Mouse (Mus musculus): ENCODE data around the gene 4930402H24Rik.
A peak's percentile ranks its signal among the peaks of the same experiment; 100 is the strongest.

Gene 4930402H24Rik

DNA sequence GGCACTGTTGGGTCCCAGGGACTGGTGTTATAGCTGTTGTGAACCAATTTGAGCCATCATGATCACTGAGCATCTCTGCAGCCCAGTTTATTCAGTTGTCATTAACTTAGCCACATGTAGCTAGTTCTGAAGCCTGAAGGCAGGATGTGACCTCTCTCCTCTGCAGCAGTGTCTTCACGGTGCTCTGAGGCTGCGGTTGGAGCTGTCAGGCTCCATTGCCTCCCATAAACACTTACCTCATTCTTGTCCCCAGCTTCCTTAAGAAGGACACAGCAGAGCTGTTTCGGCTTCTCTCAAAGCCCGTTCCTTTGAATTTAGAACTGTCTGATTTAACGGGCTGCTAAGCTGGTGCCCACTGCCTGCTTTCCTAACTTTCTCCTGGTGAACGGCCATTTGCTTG, 226.3 kb downstream of the 4930402H24Rik start:
- Histone ChIP-seq H3K4me1 (replicated peaks; ENCODE audit: low read depth, low read length) (peaks cover 17% of the 10 kb centered on the region), H3K9me3 (ENCODE audit: low read length) (no peaks in the 10 kb centered on the region), H3K4me3 (replicated peaks; ENCODE audit: low read length) (no peak overlapping the region), H3K27me3 (ENCODE audit: insufficient read depth, low read length) (no peaks in the 10 kb centered on the region), H3K36me3 (ENCODE audit: insufficient read depth, low read length) (peaks cover 100% of the 10 kb centered on the region)
- TF ChIP-seq POU5F1 (IDR thresholded peaks at IDR 0.05; ENCODE audit: borderline replicate concordance, low read length): no peak
- no peak for TF ChIP-seq CTCF (conservative IDR thresholded peaks at IDR 0.05; ENCODE audit: low read length)
- TF ChIP-seq NANOG (IDR thresholded peaks at IDR 0.05; ENCODE audit: borderline replicate concordance, low read length): no peak

DNA sequence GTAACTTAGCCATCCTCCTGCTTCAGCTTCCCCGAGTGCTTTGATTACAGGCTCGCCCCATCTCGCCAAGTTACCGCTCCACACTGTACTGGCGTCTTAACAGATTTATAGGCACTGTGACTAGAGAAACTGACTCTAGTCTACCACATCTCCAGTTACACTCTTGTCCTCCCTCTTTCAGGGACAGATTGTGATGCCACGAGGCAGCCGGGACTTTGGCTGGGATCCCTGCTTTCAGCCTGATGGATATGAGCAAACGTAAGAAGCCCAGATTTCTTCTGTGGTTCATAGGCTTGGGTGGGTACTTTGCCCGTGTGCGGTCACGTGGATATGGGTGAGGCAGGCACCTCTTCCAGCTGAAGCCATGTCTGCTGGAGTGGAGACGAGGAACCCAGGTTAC, 227.1 kb downstream of the 4930402H24Rik start:
- TF ChIP-seq NANOG (IDR thresholded peaks at IDR 0.05; ENCODE audit: borderline replicate concordance, low read length): no peak
- no peak for TF ChIP-seq CTCF (conservative IDR thresholded peaks at IDR 0.05; ENCODE audit: low read length)
- no peak for TF ChIP-seq POU5F1 (IDR thresholded peaks at IDR 0.05; ENCODE audit: borderline replicate concordance, low read length)
- H3K4me3 ChIP-seq (replicated peaks; ENCODE audit: low read length): no peak overlapping the region
- peaks cover 12% of the 10 kb centered on the region for H3K4me1 ChIP-seq (replicated peaks; ENCODE audit: low read depth, low read length)
- peaks cover 100% of the 10 kb centered on the region for H3K36me3 ChIP-seq (ENCODE audit: insufficient read depth, low read length)
- no peaks in the 10 kb centered on the region for H3K27me3 ChIP-seq (ENCODE audit: insufficient read depth, low read length)
- H3K9me3 ChIP-seq (ENCODE audit: low read length): no peaks in the 10 kb centered on the region

DNA sequence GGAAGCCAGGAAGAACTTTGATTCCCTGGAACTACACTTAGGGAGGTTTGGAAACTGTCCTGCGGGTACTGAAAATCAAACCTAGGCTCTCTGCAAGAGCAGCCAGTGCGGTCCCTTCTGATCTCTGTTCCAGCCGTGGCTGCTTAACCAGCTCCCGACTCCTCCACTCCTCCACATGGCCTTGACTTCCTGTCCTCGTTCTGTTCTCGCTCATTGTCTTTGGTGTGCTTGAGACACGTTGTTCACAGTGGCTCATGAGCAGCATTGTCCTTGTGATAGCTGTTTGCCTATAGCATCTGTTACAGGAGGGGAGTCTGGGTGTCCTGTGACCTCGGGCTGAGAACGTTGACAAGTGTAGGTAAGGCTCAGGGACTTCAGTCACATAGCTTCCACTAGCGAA, 229.0 kb downstream of the 4930402H24Rik start:
- Histone ChIP-seq H3K9me3 (ENCODE audit: low read length) (no peaks in the 10 kb centered on the region), H3K4me1 (replicated peaks; ENCODE audit: low read depth, low read length) (peaks cover 12% of the 10 kb centered on the region)
- TF ChIP-seq NANOG (IDR thresholded peaks at IDR 0.05; ENCODE audit: borderline replicate concordance, low read length) (no peak), POU5F1 (IDR thresholded peaks at IDR 0.05; ENCODE audit: borderline replicate concordance, low read length) (no peak), CTCF (conservative IDR thresholded peaks at IDR 0.05; ENCODE audit: low read length) (no peak)

DNA sequence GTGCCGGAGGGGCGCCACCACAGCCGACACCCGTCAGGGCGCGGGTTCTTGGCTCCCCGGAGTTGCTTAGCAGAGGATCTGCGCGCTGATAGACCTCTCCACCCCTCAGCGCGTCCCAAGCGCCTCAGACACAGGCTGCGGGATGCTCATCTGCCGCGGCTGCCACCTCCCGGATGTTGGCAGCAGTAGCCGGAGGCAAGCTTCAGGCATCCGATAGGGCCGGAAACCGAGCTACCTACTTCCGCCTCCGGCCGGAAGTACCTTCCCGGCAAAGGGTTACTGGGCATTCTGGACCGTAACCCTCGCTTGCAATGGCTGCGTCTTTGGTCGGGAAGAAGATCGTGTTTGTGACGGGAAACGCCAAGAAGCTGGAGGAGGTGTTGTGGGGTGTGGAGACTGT, 238.6 kb downstream of the 4930402H24Rik start, which contains the start of gene Itpa:
TSS of gene Itpa (plus strand) at position 52 of the 400 bp plus-strand sequence.
- no peak for TF ChIP-seq POU5F1 (IDR thresholded peaks at IDR 0.05; ENCODE audit: borderline replicate concordance, low read length)
- no peak for TF ChIP-seq CTCF (conservative IDR thresholded peaks at IDR 0.05; ENCODE audit: low read length)
- no peak for TF ChIP-seq NANOG (IDR thresholded peaks at IDR 0.05; ENCODE audit: borderline replicate concordance, low read length)
- Histone ChIP-seq H3K4me3 (replicated peaks; ENCODE audit: low read length) (peak within 1 kb of the TSS; percentile 95), H3K27me3 (ENCODE audit: insufficient read depth, low read length) (no peaks in the 10 kb centered on the region), H3K36me3 (ENCODE audit: insufficient read depth, low read length) (peaks cover 40% of the 10 kb centered on the region), H3K4me1 (replicated peaks; ENCODE audit: low read depth, low read length) (peaks cover 60% of the 10 kb centered on the region), H3K9me3 (ENCODE audit: low read length) (no peaks in the 10 kb centered on the region)

More for the DNA sequence above, 229.0 kb downstream of the 4930402H24Rik start:
- Histone ChIP-seq H3K4me3 (replicated peaks; ENCODE audit: low read length) (no peak overlapping the region), H3K27me3 (ENCODE audit: insufficient read depth, low read length) (no peaks in the 10 kb centered on the region), H3K36me3 (ENCODE audit: insufficient read depth, low read length) (peaks cover 99% of the 10 kb centered on the region)

DNA sequence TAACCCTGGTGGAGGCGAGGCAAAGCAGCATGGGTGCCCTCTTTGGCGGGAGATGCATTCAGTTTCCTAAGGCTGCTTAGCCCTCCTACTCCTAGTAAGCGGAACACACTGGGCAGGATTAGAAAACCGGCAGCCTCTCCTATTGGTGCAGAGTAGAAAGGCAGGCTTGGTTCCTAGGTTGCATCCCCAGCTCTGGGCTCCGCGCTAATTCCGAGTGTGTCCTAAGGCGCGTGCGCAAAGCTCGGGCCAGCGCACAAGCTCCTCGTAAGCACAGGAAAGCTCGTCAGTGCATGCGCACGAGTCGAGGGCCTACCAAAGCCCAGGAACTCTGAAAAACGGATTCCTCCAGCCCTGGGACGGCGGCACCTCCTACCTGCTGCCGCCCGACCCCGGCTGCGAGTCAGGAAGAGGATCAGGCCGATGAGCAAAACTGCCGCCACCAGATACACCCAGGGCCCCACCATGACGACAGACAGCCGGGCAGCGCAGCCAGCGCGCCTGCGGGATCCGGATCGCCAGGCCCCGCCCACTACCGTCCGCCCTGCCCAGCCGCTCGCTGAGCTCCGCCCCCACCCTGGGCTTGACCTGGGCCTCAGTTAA, 242.0 kb downstream of the 4930402H24Rik start, which contains the start of gene Ddrgk1:
TSS of gene Ddrgk1 (minus strand) at position 558 of the 600 bp plus-strand sequence.
- peaks cover 43% of the 10 kb centered on the region for H3K36me3 ChIP-seq (ENCODE audit: insufficient read depth, low read length)
- H3K9me3 ChIP-seq (ENCODE audit: low read length): no peaks in the 10 kb centered on the region
- H3K4me3 ChIP-seq (replicated peaks; ENCODE audit: low read length): peak within 1 kb of the TSS; percentile 87
- TF ChIP-seq POU5F1 (IDR thresholded peaks at IDR 0.05; ENCODE audit: borderline replicate concordance, low read length) (no peak), NANOG (IDR thresholded peaks at IDR 0.05; ENCODE audit: borderline replicate concordance, low read length) (no peak), CTCF (conservative IDR thresholded peaks at IDR 0.05; ENCODE audit: low read length) (no peak)
- H3K27me3 ChIP-seq (ENCODE audit: insufficient read depth, low read length): no peaks in the 10 kb centered on the region
- H3K4me1 ChIP-seq (replicated peaks; ENCODE audit: low read depth, low read length): peaks cover 44% of the 10 kb centered on the region

DNA sequence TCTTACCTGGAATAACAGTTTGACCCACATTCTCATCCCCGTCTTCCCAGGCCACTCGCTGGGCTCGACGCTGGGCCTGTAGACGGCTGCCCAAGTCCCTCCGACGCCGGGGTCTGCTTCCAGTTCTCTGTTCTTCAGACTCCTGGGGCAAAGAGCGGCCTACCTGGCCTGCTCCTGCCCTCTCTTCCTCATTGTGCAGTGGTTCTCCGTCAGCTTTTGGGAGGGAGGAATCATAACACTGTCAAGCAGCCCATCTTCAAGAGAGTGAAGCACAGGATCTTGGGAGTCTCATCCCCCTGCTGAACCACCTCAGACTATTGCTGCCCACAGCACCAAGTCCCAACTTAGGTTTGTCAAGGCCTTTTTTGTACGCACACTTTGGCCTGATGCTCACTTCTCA, 242.9 kb downstream of the 4930402H24Rik start:
- H3K27me3 ChIP-seq (ENCODE audit: insufficient read depth, low read length): no peaks in the 10 kb centered on the region
- H3K36me3 ChIP-seq (ENCODE audit: insufficient read depth, low read length): peaks cover 51% of the 10 kb centered on the region
- no peak for TF ChIP-seq CTCF (conservative IDR thresholded peaks at IDR 0.05; ENCODE audit: low read length)
- TF ChIP-seq NANOG (IDR thresholded peaks at IDR 0.05; ENCODE audit: borderline replicate concordance, low read length): no peak
- no peak for TF ChIP-seq POU5F1 (IDR thresholded peaks at IDR 0.05; ENCODE audit: borderline replicate concordance, low read length)
- H3K4me3 ChIP-seq (replicated peaks; ENCODE audit: low read length): peak overlapping the region; percentile 87
- H3K4me1 ChIP-seq (replicated peaks; ENCODE audit: low read depth, low read length): peaks cover 44% of the 10 kb centered on the region
- H3K9me3 ChIP-seq (ENCODE audit: low read length): no peaks in the 10 kb centered on the region

DNA sequence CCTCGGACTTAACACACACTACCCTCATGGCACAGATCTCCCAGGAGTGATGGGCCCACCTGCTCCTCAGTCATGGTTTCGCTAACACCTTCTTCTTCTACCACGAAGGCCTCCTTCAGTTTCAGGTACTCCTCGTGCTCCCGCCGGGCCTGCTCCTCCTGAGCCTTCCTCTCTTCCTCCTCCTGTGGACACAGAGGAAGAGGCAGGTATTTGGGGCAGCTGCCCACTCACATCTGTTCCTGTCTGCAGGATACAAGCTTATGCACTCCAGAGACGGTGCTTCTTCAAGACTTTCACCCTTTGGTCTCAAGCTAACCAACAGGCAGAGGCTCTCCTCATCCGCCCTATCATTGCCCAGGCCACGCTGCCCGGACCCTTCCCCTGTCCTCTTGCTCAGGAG, 247.7 kb downstream of the 4930402H24Rik start:
- no peaks in the 10 kb centered on the region for H3K27me3 ChIP-seq (ENCODE audit: insufficient read depth, low read length)
- H3K9me3 ChIP-seq (ENCODE audit: low read length): no peaks in the 10 kb centered on the region
- no peak for TF ChIP-seq POU5F1 (IDR thresholded peaks at IDR 0.05; ENCODE audit: borderline replicate concordance, low read length)
- no peak for TF ChIP-seq CTCF (conservative IDR thresholded peaks at IDR 0.05; ENCODE audit: low read length)
- no peak for TF ChIP-seq NANOG (IDR thresholded peaks at IDR 0.05; ENCODE audit: borderline replicate concordance, low read length)
- peaks cover 19% of the 10 kb centered on the region for H3K4me1 ChIP-seq (replicated peaks; ENCODE audit: low read depth, low read length)
- no peak overlapping the region for H3K4me3 ChIP-seq (replicated peaks; ENCODE audit: low read length)
- H3K36me3 ChIP-seq (ENCODE audit: insufficient read depth, low read length): peaks cover 98% of the 10 kb centered on the region

DNA sequence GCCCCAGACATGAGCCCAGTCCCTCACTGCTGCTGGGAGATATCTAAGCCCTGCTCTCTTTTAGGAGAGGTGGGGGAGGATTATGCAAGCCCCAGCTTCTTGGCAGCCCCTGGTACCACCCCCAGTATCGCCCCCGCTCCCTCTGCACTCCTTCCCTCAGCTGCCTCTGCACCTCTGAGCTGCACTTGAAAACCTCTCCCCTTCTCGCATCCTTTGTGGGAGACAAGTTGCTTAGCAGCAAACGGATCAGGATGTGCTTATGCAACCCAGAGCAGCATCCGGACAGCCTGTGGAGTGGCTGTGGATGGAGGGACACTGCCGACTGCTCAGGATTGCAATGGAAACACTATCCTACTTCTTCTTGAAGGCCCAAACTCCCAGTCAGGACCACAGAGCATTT, 248.7 kb downstream of the 4930402H24Rik start:
- H3K36me3 ChIP-seq (ENCODE audit: insufficient read depth, low read length): peaks cover 97% of the 10 kb centered on the region
- H3K4me1 ChIP-seq (replicated peaks; ENCODE audit: low read depth, low read length): peaks cover 9% of the 10 kb centered on the region
- no peak overlapping the region for H3K4me3 ChIP-seq (replicated peaks; ENCODE audit: low read length)
- no peaks in the 10 kb centered on the region for H3K9me3 ChIP-seq (ENCODE audit: low read length)
- TF ChIP-seq CTCF (conservative IDR thresholded peaks at IDR 0.05; ENCODE audit: low read length) (no peak), NANOG (IDR thresholded peaks at IDR 0.05; ENCODE audit: borderline replicate concordance, low read length) (no peak)
- H3K27me3 ChIP-seq (ENCODE audit: insufficient read depth, low read length): no peaks in the 10 kb centered on the region

DNA sequence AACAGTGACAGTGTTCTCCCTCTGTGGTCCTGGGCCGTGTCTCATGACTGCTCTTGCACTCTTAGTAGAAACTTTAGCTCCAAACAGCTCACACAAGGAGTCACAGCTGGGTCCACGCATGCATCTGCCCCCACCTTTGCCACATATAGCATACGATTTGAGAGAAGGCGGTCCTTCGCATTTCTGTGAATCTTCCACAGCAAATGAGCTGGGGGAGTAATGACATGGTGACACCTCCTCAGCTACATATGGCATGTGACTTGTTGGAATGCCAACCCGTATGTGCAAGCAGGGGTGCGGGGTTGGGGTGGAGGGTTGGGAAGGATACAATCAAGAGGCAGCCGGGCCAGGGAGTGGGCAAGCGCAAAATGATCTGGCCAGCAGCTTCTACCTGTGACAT, 249.7 kb downstream of the 4930402H24Rik start:
- no peak for TF ChIP-seq POU5F1 (IDR thresholded peaks at IDR 0.05; ENCODE audit: borderline replicate concordance, low read length)
- no peak for TF ChIP-seq CTCF (conservative IDR thresholded peaks at IDR 0.05; ENCODE audit: low read length)
- TF ChIP-seq NANOG (IDR thresholded peaks at IDR 0.05; ENCODE audit: borderline replicate concordance, low read length): no peak
- no peaks in the 10 kb centered on the region for H3K9me3 ChIP-seq (ENCODE audit: low read length)
- peaks cover 9% of the 10 kb centered on the region for H3K4me1 ChIP-seq (replicated peaks; ENCODE audit: low read depth, low read length)
- no peaks in the 10 kb centered on the region for H3K27me3 ChIP-seq (ENCODE audit: insufficient read depth, low read length)
- H3K36me3 ChIP-seq (ENCODE audit: insufficient read depth, low read length): peaks cover 91% of the 10 kb centered on the region
- H3K4me3 ChIP-seq (replicated peaks; ENCODE audit: low read length): no peak overlapping the region
